Mouse (Mus musculus): ENCODE data around the gene Defb13.
"Not testable (repeated sequence)": the region's sequence is repeated elsewhere in the genome, so short reads cannot be mapped to it uniquely, and the experiment has no call there.

The Defb13 gene

GRCm38 (mm10) chr8:21946462-21946861 lies at the start of gene Defb13:
Gene Defb13 (plus strand): TSS chr8:21946762.
- DNase-seq (ENCODE audit: low read depth, low spot score): no peak

DNA sequence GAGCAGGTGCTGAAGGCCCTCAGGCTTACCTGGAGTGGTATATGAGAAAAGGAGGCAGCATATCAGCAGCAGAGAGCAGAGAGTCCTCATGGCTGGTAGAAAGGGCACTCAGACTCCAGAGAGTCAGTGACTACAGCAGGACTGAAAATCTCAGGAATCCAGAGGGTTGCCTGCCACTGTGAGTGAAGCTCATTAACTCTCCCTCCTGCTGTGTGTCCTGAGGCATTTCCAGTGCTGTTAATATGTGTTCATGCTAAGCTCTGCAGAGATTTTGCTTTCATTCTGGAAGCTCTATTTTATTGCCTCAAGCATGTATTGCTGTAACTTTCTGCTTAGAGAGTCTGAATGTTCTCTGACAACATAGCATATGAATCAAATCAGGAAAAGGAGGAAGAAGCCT lies 40.3 kb upstream of the Defb13 start, which contains the start of gene Defb11:
TSS of gene Defb11 (minus strand) at position 123 of the 400 bp plus-strand sequence.
- not testable (repeated sequence) for DNase-seq (ENCODE audit: low read depth, low spot score)

GRCm38 (mm10) chr8:21911931-21912330 lies 34.6 kb upstream of the Defb13 start:
- DNase-seq (ENCODE audit: low read depth, low spot score): no peak

- no peak for DNase-seq (ENCODE audit: low read depth, low spot score)
Observed at GRCm38 (mm10) chr8:21912554-21912953, 34.0 kb upstream of the Defb13 start.

DNA sequence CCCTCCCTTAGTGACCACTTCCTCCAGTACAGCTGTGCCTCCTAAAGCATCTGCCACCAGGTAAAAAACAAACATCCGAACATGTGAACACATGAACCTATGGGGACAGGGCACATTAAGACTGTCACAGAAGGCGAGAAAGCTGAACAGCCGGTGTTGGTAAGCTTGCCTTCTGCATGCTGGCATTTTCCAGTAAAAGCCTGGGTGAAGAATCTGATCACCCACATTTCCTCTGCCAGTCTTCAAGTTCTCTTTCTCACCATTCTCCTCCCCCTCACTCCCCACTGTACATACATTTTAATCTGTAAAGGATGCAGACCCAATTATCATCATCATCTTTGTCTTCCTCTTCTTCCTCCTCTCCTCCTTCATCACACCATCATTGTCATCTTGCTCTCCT lies 30.9 kb upstream of the Defb13 start:
- DNase-seq (ENCODE audit: low read depth, low spot score): no peak

GRCm38 (mm10) chr8:21930754-21931153 lies 15.8 kb upstream of the Defb13 start:
- DNase-seq (ENCODE audit: low read depth, low spot score): not testable (repeated sequence)

- DNase-seq (ENCODE audit: low read depth, low spot score): no peak
Observed at GRCm38 (mm10) chr8:21932610-21933009, 14.0 kb upstream of the Defb13 start, which contains the start of gene Defb15. Gene Defb15 (minus strand): TSS chr8:21932710.

DNA sequence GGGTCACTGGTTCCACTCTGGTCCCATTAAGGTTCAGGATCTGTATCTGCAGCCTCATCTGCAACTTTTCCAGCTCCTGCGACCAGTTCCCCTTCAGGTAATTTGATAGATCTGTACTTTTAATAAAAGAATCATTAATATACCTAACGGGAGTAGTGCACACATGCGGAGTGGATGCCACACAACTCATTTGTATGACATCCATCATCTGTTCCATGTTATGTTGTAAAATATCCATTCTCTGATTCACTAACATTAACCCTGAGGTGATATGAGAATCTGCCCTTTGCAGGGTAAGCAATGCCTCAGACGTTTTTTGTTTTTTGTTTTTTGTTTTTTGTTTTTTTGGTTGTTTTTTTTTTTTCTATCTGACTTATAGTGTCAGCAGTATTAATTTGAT lies 8.5 kb upstream of the Defb13 start, which contains the start of gene Defb35:
TSS of gene Defb35 (plus strand) at position 301 of the 400 bp plus-strand sequence.
- not testable (repeated sequence) for DNase-seq (ENCODE audit: low read depth, low spot score)

DNA sequence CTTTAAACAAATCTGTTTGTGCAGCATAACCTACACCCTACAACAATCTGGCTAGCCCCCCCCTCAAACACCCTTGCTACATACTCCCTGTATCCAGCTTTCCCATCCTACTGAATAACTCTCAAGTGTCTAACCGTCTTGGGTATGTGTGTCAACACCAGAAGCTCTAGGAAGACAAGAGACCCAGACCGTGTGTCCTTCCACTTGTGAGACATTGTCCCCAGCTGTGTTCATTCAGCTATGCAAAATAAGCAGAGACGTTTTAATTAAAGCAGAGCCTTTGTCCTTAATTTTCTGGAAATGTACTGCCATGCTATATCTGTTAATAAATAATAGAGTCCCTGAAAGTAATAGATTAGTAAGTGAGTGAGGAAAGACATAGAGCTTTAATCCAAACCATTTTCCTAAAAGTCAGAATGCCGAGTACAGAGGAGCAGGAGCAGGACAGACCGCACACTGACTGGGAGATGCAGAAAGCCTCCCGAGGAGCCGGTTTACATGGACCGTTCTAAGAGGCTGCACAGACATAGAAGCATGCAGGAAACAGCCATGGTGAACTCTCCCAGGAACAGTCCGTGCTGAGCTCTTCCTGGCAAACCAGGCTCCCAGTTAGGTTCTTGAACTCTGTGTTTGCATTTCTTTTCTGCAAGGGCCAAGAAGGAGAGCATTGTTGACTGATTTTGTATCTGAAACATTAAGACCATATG lies 902 bp downstream of the Defb13 start:
- DNase-seq (ENCODE audit: low read depth, low spot score): no peak

- DNase-seq (ENCODE audit: low read depth, low spot score): peak; percentile 58
Observed at GRCm38 (mm10) chr8:21955321-21955720, 8.8 kb downstream of the Defb13 start.

GRCm38 (mm10) chr8:21956336-21956735 lies 9.8 kb downstream of the Defb13 start:
- no peak for DNase-seq (ENCODE audit: low read depth, low spot score)

GRCm38 (mm10) chr8:21958414-21958813 lies 11.9 kb downstream of the Defb13 start, which contains the start of gene Fam90a1a:
Gene Fam90a1a (plus strand): TSS chr8:21958714.
- DNase-seq (ENCODE audit: low read depth, low spot score): no peak

- DNase-seq (ENCODE audit: low read depth, low spot score): no peak
Observed at GRCm38 (mm10) chr8:21966646-21967045, 20.1 kb downstream of the Defb13 start.

DNA sequence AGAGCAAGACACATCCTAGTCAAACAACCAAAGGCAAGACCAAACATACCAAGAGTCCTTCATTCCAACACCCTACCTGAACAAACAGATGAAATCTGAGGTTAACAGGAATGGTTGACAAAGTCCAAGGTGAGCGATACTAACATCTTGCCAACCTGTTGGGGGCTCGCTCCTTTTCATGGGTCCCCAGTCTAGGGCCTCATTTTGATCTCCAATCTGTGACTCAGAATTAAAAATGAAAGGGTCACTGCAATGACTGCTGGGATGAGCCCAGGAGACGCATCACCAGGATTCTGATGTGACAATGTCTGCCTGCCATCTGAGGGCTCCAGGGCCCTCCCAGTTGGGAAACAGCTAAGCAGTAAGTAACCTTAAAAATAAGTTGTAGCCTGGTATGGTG lies 22.9 kb downstream of the Defb13 start, which contains the start of gene Ccdc70:
TSS of gene Ccdc70 (plus strand) at position 301 of the 400 bp plus-strand sequence.
- no peak for DNase-seq (ENCODE audit: low read depth, low spot score)

- no peak for DNase-seq (ENCODE audit: low read depth, low spot score)
Observed at GRCm38 (mm10) chr8:21978193-21978592, 31.6 kb downstream of the Defb13 start.

GRCm38 (mm10) chr8:21981664-21982337 lies 35.2 kb downstream of the Defb13 start:
- peak; percentile 15 for DNase-seq (ENCODE audit: low read depth, low spot score)

DNA sequence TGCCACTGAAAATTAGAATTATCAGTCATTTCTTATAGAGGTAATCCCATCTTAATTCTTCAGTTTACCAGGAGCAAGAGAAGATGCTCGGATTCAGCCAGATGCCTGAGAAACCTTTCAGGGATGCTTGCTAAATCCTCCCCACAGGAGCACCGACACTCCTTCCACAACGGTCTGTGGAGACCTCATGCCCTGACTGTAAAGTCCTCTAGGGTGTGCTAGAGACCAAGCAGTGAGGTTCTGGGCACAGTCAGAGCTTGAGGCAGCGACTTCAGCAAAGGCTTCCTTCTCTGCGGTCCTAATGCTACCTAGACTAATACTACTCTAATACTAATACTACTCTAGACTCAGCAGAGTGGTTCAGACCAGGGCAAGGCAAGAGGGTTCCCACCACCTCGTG lies 45.6 kb downstream of the Defb13 start:
- peak; percentile 52 for DNase-seq (ENCODE audit: low read depth, low spot score)

DNA sequence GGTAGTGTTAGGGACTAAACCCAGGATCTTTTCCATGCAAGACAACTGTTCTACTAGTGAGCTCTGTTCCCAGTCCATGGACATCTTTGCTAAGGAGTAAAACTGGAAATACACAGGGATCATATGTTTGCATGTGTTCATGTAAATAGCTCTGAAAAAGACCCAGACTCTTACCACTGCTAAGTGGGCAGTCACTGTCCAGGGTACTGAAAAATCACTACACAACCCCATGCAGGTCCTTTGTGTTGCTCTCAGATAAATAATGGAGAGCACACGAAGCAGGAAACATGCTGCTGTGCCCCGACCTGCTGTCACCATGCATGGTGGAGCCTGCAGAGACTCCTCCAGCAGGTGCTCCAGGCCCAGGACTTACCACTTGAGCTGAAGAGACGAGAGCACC lies 48.6 kb downstream of the Defb13 start:
- DNase-seq (ENCODE audit: low read depth, low spot score): peak; percentile 47

Measured in mesoderm, embryonic 11.5 days (tissue).